Mouse (Mus musculus) stomach, embryonic 15.5 days (tissue): ENCODE results near the gene Atrx. TPM values are rescaled to one million over a fixed set of nuclear protein-coding genes. Genes with fewer than 3 reads are reported as not detected.
"Not testable (repeated sequence)": the region's sequence is repeated elsewhere in the genome, so short reads cannot be mapped to it uniquely, and the experiment has no call there.

Experiments
- ATAC-seq: fragments of 200-750 bp; cut with Nextera tagmentation; 2 replicates; pipeline ENCODE4 v1.8.0; 2017; ENCODE audit warnings: low read depth, moderate number of reproducible peaks, moderate TSS enrichment; ENCODE audit not compliant: insufficient read depth, low FRiP score
- H3K27ac ChIP-seq: fragments of 300-500 bp; sonication (generic); 2 replicates; pipeline ENCODE4 v1.5.1; 2015; ENCODE audit warnings: mild to moderate bottlenecking, inconsistent platforms
- H3K27me3 ChIP-seq: fragments of 300-500 bp; sonication (generic); replicated peaks from 2 replicates; pipeline ENCODE4 v1.6.1; 2015; ENCODE audit warnings: inconsistent platforms
- H3K36me3 ChIP-seq: fragments of 300-500 bp; sonication (generic); 2 replicates; pipeline ENCODE4 v1.6.1; 2015; ENCODE audit warnings: inconsistent platforms
- H3K4me1 ChIP-seq: fragments of 300-500 bp; sonication (generic); 2 replicates; pipeline ENCODE4 v1.6.1; 2015; ENCODE audit warnings: inconsistent platforms
- H3K4me2 ChIP-seq: fragments of 300-500 bp; sonication (generic); 2 replicates; pipeline ENCODE4 v1.6.1; 2015; ENCODE audit warnings: mild to moderate bottlenecking, inconsistent platforms
- H3K4me3 ChIP-seq: fragments of 300-500 bp; sonication (generic); replicated peaks from 2 replicates; pipeline ENCODE4 v1.5.1; 2015; ENCODE audit warnings: inconsistent platforms
- H3K9ac ChIP-seq: fragments of 300-500 bp; sonication (generic); 2 replicates; pipeline ENCODE4 v1.6.1; 2015; ENCODE audit warnings: inconsistent platforms
- H3K9me3 ChIP-seq: fragments of 300-500 bp; sonication (generic); 2 replicates; pipeline ENCODE4 v1.6.1; 2016; ENCODE audit warnings: inconsistent platforms
- WGBS: fragments of 180-500 bp; shearing (Covaris S2); methylation state at CpG from one replicate; pipeline ENCODE4 v1.1.7; 2015; 5-methylcytosine and 5-hydroxymethylcytosine counted together
- polyA plus RNA-seq: library from polyadenylated mRNA; unstranded; fragments of >200 nt; fragmentation: Nextera tagmentation; extraction: Ambion mirVana; gene quantifications from 2 replicates; pipeline ENCODE4 v1.2.1, GENCODE M21; 2015

Atrx gene
- polyA plus RNA-seq: 160 and 170 TPM in 2 replicates

GRCm38 (mm10) chrX:105928861-105929477 lies at the start of gene Atrx:
Gene Atrx, minus strand, starts transcription at chrX:105929403.
- no peaks in the 10 kb centered on the region for H3K36me3 ChIP-seq
- peak within 1 kb of the TSS; percentile 50 for H3K4me2 ChIP-seq
- no peaks in the 10 kb centered on the region for H3K27me3 ChIP-seq
- H3K9me3 ChIP-seq: no peaks in the 10 kb centered on the region
- peak; percentile 94 for ATAC-seq
- H3K4me1 ChIP-seq: no peaks in the 10 kb centered on the region
- H3K9ac ChIP-seq: peak within 1 kb of the TSS; percentile 71
- H3K27ac ChIP-seq: peak within 1 kb of the TSS; percentile 88
- peak within 1 kb of the TSS; percentile 60 for H3K4me3 ChIP-seq
- WGBS: 22% methylated on average over 42 of the region's 42 CpGs

GRCm38 (mm10) chrX:105957091-105957490 lies 27.9 kb upstream of the Atrx start:
- not testable (repeated sequence) for H3K4me2 ChIP-seq, H3K4me3 ChIP-seq, ATAC-seq, H3K36me3 ChIP-seq, H3K27ac ChIP-seq, H3K9me3 ChIP-seq, H3K27me3 ChIP-seq, H3K9ac ChIP-seq, H3K4me1 ChIP-seq
- 73% methylated on average over 14 of the region's 14 CpGs for WGBS

GRCm38 (mm10) chrX:105953999-105954398 lies 24.8 kb upstream of the Atrx start:
- Histone ChIP-seq H3K36me3 (no peaks in the 10 kb centered on the region), H3K9me3 (no peaks in the 10 kb centered on the region), H3K9ac (no peak overlapping the region), H3K4me3 (no peak overlapping the region), H3K4me2 (no peak overlapping the region), H3K27me3 (no peaks in the 10 kb centered on the region), H3K4me1 (no peaks in the 10 kb centered on the region), H3K27ac (no peak overlapping the region)
- 81% methylated on average over 2 of the region's 2 CpGs for WGBS
- no peak for ATAC-seq

GRCm38 (mm10) chrX:105946357-105946756 lies 17.2 kb upstream of the Atrx start:
- Histone ChIP-seq H3K36me3 (no peaks in the 10 kb centered on the region), H3K9me3 (no peaks in the 10 kb centered on the region), H3K4me3 (no peak overlapping the region), H3K4me2 (no peak overlapping the region), H3K27ac (no peak overlapping the region), H3K4me1 (no peaks in the 10 kb centered on the region), H3K27me3 (no peaks in the 10 kb centered on the region), H3K9ac (no peak overlapping the region)
- 33% methylated on average over 1 of the region's 1 CpGs for WGBS
- no peak for ATAC-seq

- Histone ChIP-seq H3K36me3 (no peaks in the 10 kb centered on the region), H3K4me3 (no peak overlapping the region), H3K27ac (no peak overlapping the region), H3K4me1 (no peaks in the 10 kb centered on the region), H3K27me3 (no peaks in the 10 kb centered on the region), H3K4me2 (no peak overlapping the region), H3K9me3 (no peaks in the 10 kb centered on the region), H3K9ac (no peak overlapping the region)
- ATAC-seq: no peak
- WGBS: 87% methylated on average over 7 of the region's 7 CpGs
These were observed 10.0 kb upstream of the Atrx start for GRCm38 (mm10) chrX:105939245-105939644.

GRCm38 (mm10) chrX:105937736-105938135 lies 8.5 kb upstream of the Atrx start:
- Histone ChIP-seq H3K4me3 (no peak overlapping the region), H3K9ac (no peak overlapping the region), H3K4me2 (no peak overlapping the region), H3K36me3 (no peaks in the 10 kb centered on the region), H3K4me1 (no peaks in the 10 kb centered on the region), H3K9me3 (no peaks in the 10 kb centered on the region), H3K27ac (no peak overlapping the region), H3K27me3 (no peaks in the 10 kb centered on the region)
- no peak for ATAC-seq
- WGBS: 70% methylated on average over 2 of the region's 2 CpGs

- Histone ChIP-seq H3K9me3 (no peaks in the 10 kb centered on the region), H3K4me2 (no peak overlapping the region), H3K9ac (no peak overlapping the region), H3K4me3 (no peak overlapping the region), H3K36me3 (no peaks in the 10 kb centered on the region), H3K4me1 (no peaks in the 10 kb centered on the region), H3K27me3 (no peaks in the 10 kb centered on the region), H3K27ac (no peak overlapping the region)
- WGBS: 60% methylated on average over 5 of the region's 5 CpGs
- ATAC-seq: no peak
These were observed 5.1 kb upstream of the Atrx start for GRCm38 (mm10) chrX:105934341-105934740.

- WGBS: 38% methylated on average over 8 of the region's 8 CpGs
- Histone ChIP-seq H3K27me3 (no peaks in the 10 kb centered on the region), H3K4me3 (peak overlapping the region; percentile 60), H3K4me2 (peak overlapping the region; percentile 45), H3K9me3 (no peaks in the 10 kb centered on the region), H3K9ac (no peak overlapping the region), H3K4me1 (no peaks in the 10 kb centered on the region), H3K36me3 (no peaks in the 10 kb centered on the region), H3K27ac (no peak overlapping the region)
- peak; percentile 36; the same call in 1 of the 2 replicates for ATAC-seq
These were observed 355 bp upstream of the Atrx start for GRCm38 (mm10) chrX:105929478-105930038.

GRCm38 (mm10) chrX:105927941-105928860 lies 1.0 kb downstream of the Atrx start:
- Histone ChIP-seq H3K27ac (peak overlapping the region; percentile 88), H3K4me2 (peak overlapping the region; percentile 50), H3K4me3 (peak overlapping the region; percentile 60), H3K9me3 (no peaks in the 10 kb centered on the region), H3K27me3 (no peaks in the 10 kb centered on the region), H3K9ac (peak overlapping the region; percentile 71), H3K4me1 (no peaks in the 10 kb centered on the region), H3K36me3 (no peaks in the 10 kb centered on the region)
- 19% methylated on average over 35 of the region's 69 CpGs for WGBS
- 0 out of 2 replicates have a peak, but pooled peaks have one; percentile 3 for ATAC-seq

GRCm38 (mm10) chrX:105926121-105926735 lies 3.0 kb downstream of the Atrx start:
- no peak overlapping the region for H3K4me3 ChIP-seq
- no peaks in the 10 kb centered on the region for H3K9me3 ChIP-seq
- peak overlapping the region; percentile 23; the same call in 1 of the 2 replicates for H3K4me2 ChIP-seq
- H3K4me1 ChIP-seq: no peaks in the 10 kb centered on the region
- no peaks in the 10 kb centered on the region for H3K36me3 ChIP-seq
- H3K9ac ChIP-seq: no peak overlapping the region
- H3K27me3 ChIP-seq: no peaks in the 10 kb centered on the region
- H3K27ac ChIP-seq: no peak overlapping the region
- 67% methylated on average over 12 of the region's 12 CpGs for WGBS
- no peak for ATAC-seq

GRCm38 (mm10) chrX:105924326-105925070 lies 4.7 kb downstream of the Atrx start:
- Histone ChIP-seq H3K9me3 (no peaks in the 10 kb centered on the region), H3K4me3 (no peak overlapping the region), H3K9ac (no peak overlapping the region), H3K27ac (no peak overlapping the region), H3K4me1 (no peaks in the 10 kb centered on the region), H3K4me2 (no peak overlapping the region), H3K27me3 (no peaks in the 10 kb centered on the region), H3K36me3 (no peaks in the 10 kb centered on the region)
- 84% methylated on average over 5 of the region's 5 CpGs for WGBS
- no peak for ATAC-seq
